Mouse (Mus musculus) c-Kit-positive CD71-negative TER-119-negative erythroid progenitor cells, embryonic 14.5 days (primary cell): Measurements from ENCODE around the gene Stambp.
"Not testable (repeated sequence)": the region's sequence is repeated elsewhere in the genome, so short reads cannot be mapped to it uniquely, and the experiment has no call there.

ENCODE experiments used
- DNase-seq: peaks from one replicate; pipeline ENCODE4 v3.0.0-alpha.2; 2013; ENCODE audit warnings: low read depth

The Stambp gene

DNA sequence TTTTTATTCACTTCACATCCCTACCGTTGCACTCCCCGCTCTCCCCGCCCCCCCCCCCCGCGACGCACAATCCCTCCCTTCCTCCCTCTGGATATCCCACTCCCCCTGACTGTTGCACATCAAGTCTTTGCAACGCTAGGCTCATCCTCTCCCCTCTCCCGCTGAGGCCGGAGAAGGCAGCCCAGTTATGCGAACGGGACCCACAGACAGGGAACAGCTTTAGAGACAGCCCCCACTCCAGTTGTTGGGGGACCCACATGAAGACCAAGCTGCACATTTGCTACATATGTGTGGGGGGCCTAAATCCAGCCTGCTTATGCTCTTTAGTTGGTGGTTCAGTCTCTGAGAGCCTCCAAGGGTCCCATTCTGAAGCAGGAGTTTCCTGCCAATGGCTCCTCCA lies at the start of gene Stambp:
TSS of gene Stambp (minus strand) at position 59 of the 400 bp plus-strand sequence.
- no peak for DNase-seq

DNA sequence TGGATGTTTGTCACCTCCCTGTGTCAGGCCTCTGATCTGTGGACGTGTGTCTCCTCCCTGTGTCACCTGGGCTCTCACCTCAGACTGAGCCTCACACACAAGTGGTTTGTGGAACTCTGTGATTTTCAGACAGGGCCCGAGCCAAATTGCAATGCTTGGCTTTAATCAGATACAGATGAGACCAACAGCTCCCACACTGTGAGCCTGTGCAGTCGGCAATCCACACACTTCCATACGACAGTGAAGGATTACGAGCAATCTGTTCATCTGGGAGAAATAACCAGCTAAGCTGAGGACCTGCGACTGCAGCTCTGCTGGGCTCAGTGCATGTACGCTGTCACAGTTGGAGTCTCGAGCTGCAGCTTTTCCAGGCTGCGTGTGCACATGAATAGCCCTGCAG lies 47.4 kb upstream of the Stambp start:
- no peak for DNase-seq

DNA sequence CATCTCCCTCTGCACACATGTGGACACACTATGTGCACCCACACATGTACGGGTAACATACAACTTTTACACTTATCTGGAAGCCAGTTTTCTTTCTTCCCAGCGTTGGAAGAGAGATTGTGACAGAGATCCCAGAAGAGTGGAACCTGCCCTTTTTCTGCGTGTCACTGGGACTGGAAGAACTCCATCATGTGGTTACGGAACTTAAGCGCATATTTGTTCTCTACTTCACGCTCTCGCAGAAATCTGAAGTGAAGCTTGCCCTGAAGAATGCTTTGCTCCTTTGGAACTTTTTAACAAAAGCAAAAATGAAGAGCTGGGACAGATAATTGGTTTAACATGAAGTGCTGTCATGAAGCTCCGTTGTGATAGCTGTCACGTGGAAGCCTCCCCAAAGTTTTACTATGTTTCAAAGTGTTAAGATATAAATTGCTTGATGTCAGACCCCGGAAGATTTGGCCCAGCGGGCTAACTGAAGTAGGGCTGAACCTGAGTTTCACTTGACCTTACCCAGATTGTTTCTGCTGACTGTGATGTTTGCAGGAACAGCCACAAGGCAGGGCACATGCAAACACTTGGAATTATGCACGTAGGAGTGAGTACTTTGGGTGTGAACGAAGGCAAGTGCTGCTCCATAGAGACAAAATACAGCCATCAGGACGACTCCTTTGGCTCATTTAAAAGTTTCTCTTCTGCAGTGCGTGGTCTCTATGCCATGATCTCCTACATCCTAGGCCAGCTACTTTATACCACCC lies 45.2 kb upstream of the Stambp start:
- DNase-seq: no peak

DNA sequence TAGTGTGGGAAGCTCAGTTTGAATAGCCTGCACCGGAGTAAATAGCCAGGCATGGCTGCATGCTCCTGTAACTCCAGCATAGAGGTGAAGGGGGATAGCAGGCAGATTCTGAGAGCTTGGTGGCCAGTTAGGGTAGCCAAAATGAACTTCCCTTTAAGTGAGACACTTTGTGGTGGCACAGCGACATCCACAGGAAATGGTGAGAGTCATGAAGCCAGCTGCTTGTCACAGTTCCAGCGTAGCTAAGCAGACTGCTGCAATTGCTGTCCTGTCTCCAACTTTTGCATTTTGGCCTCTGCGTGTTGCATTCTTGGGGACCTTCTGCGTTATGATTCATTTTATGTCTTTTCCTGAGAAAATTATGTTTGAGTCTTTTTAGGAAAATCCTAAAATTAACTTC lies 44.0 kb upstream of the Stambp start:
- peak; percentile 47 for DNase-seq

DNA sequence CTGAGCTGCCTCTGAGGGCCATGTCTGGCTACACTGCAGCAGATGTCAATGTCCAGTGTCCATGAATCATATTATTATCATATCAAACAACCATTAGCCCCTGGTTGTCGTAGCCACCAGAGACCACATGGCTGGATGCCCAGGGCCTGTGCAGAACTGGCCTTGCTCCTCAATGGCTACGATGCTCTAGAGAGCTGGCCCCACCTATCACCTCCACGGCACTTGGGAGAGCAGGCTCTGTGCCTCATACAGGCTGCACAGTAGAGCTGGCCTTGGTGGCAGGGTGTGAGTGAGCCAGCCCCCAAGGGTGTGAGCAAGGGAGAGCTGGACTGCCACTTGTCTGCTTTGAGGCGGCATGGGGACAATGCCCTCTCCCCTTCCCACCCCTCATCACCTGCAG lies 41.9 kb upstream of the Stambp start:
- DNase-seq: no peak

DNA sequence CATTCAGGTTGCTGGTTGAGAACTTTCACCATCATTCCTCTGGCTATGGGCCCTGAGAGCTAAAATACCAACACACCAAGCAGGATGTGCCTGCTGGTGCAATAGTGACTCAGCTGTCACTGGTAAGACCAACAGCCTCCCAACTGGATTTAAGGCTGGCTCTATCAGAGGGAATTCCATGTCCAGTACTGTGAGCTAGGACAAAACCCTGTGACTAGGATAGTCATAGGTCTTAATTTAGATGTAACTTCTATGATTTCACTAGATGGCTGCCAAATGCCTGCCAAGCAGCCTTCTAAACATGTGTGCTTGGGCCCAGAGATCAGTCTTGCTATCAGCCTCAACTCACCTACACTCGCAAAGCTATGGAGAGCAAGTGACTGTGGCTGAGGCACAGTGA lies 40.4 kb upstream of the Stambp start:
- DNase-seq: no peak

DNA sequence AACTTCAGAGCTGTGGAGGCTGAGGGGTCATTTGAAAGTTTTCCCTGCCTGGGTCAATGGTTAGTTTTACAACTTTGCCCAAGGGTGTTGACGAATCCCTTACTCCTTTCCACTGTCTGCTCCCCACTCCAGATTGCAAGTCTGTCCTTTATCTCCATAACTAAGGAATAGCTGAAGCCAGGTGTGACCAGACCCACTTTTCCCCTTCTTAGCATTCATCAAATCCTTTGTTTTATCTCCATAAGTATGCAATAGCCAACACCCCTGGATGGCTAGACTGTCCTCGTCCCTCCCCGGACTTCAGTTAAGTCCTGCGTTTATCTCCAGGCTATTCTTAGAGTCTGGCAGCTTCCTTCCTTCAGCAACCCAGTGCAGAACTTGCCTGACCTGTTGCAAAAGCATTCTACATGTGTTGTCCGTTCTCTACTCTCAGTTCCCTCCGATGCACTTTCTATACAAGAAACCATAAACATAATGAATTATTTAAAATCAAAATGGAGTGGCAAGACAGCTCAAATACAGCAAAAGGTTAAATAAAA lies 27.2 kb upstream of the Stambp start:
- no peak for DNase-seq

DNA sequence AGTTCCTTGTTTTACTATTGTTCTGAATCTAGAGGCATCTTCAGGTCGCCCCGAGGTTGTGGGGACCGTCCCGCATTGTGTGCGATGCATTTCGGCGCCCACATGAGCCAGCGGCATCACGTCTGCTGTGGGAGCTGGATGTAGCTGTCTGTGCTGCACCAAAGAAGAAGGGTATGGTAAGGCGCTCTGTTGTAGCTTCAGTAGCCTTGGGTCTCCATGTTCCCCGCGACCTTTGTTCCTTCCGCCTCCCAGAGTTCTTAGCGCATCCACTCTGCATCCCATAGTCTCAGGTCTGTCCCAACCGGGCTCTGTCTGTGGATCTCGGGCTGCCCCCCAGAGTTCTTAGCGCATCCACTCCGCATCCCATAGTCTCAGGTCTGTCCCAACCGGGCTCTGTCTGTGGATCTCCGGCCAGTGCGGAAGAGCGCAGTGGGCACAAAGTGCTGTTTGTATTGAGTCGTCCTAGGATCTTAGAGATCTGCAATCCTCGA lies 26.6 kb upstream of the Stambp start:
- DNase-seq: no peak

DNA sequence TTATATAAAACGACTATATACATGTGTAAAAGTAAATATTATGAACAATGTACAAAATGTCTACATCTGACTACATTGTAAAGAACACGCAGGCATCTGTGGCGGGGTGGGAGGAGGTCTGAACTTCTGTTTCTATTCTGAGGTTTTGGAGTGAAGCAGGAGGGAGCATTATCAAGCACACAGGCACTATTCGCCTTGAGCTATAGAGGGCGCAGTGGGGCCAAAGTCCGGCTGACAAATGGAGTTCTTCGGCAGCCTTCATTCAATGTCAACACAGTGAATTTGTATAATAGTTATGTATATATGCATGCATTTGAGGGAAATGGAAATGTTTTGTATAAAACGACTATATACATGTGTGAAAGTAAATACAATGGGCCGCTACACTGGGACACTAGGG lies 26.1 kb upstream of the Stambp start:
- DNase-seq: peak; percentile 49

DNA sequence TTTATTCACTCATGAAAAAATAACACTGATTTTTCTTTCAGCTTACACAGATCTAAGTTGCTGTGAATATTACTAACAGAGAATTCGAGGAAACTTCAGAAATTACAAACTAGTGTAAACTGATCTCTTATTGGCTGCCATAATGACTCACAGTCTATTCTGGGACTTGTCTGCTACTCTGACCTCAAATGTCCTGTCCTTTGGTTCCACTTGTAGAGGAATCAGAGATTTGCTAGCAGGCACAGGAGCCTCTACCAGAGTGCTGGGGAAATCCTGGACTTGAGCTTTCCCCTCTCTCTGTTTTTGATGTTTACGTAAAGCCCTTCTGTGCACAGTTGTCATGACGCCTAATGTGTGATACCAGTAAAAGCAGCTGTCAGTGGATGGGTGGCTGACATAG lies 25.5 kb upstream of the Stambp start:
- DNase-seq: no peak

DNA sequence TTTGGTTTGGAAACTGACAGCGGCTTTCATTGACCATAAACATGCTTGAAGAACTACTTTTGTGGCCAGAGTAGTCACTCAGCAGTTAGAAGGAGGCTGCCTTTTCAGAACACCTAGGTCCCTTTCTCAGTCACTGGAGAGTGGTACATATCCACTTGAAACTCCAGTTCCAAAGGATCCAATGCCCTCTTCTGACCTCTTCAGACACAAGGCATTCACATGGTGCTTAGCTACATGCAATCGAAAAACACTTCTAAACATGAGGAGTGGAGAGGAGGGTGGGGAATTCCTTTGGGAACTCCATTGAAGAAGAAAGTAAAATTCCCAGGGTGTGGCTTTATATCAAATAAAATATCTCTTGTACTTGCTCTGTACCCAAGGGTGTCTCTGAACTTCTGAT lies 22.5 kb upstream of the Stambp start:
- no peak for DNase-seq

DNA sequence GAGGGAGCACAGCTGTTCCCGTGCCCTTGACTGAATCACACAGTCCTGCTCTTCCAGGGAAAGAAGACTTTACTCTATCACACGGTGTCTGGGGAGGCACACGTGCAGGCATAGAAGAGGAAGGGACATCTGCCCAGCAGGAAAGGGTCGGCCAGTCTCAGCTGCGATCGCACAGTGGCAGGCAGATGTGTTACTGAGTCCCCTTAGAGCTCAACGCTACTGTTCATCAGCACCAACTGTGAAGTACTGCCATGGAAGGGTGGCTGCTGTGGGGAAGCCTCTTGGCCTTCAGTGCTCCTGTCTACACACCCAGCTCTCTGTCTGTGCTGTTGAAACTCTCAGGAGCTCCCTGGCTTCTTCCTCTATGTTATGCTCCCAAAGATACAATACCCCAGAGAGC lies 21.4 kb upstream of the Stambp start:
- DNase-seq: no peak

DNA sequence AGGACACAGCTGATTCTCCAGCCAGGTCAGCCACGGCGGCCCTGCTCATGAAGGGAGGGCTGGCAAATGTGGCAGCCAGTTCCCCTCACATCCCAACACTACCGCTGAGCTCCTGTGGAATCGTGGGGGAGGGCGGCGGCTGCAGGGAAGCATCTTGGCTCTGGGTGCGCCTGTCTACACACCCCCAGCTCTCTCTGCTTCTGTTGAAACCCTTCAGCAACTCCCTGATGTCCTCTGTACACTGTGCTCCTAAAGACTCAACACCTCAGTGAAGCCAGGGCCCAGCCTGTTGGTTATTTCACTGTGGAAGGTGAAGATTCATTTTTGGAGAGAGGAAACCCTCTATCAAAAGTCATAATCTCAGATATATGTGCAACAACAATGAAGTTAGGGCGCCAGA lies 19.5 kb upstream of the Stambp start:
- DNase-seq: no peak

DNA sequence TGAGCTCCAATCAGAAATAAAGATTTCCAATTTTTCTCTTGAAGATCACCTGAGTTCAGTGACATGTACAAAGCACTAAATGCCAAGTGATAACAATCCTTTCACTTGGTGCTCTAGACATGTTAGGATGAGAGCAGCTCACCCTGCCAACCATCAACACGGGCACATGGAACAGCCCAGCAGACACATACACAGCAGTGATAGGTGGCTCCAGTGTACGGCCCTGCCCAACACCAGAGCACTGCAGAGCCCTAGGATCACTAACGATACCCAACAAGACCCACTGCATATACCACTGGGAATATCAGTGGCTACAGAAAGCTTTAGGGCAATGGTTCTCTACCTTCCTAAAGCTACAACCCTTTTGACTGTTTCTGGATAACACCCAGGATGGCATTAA lies 17.8 kb upstream of the Stambp start:
- DNase-seq: no peak

DNA sequence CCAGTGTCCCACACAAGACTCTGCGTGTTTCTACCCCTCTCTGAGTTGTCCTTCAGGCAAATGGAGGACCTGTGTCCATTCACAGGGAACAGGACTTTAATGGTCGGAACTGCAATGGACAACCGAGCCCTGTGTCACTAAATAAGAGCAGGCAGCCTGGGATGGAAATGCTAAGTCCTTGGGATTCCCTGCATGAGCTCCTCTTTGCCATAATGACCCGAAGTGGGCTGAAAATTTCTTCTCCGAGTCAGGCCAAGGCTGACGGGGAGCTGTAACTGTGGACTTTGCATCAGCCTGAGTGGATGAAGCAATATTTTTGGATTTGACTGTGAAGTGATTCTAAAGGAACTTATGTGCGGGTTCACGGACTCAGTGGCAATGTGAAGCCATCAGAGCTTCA lies 14.7 kb upstream of the Stambp start:
- not testable (repeated sequence) for DNase-seq

DNA sequence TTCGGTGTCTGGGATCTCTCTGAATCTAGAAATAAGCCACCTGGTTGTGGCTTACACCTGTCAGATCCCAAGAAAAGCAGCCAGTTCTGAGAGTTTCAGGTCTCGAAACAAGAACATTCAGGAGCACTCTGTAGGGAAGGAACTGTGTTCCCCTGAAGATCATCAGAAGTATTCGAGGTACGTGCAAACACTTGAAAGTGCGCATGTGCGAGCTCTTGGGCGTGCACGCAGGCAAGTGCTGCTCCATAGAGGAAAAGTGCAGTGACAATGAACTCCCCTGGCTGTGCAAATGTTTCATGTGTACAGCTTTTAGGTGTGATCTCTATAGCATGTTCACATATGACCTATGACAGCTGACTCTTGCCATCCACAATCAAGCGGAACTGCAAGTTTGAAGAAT lies 12.8 kb upstream of the Stambp start:
- DNase-seq: not testable (repeated sequence)

DNA sequence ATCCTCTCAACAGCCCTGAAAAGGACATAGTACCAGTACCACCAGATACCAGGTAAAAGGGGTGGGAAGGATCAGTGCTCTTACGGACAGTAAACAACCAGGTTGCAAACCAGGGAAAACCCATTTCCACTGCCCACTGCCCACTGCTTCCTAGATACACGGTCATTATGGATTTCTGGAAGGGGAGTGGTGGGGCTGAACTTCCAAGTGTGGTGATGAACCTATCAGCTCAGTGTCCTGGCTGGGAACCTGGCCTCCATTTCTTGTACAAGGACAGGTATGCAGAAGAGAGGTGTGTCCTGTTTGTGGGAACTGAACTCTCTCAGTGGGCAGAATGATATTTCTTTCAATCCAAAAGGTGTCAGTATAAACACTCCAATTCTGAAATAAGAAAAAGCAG lies 11.1 kb upstream of the Stambp start:
- DNase-seq: no peak

DNA sequence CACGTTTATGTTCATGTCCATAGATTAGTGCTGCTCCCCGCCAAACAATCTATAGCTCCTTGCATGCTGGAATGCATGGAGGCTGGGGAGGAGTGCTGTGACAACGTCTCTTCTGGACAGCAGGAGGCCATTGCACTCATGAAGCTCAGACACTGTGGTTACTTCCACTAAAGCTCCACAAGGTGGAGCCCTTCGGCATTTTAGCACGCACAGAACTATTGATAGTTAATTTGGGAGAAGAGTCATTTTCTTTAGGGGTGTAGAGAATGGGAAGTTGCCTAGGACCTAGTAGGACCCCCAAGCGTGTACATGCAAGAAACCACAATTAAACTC lies 10.4 kb upstream of the Stambp start:
- peak; percentile 59 for DNase-seq

DNA sequence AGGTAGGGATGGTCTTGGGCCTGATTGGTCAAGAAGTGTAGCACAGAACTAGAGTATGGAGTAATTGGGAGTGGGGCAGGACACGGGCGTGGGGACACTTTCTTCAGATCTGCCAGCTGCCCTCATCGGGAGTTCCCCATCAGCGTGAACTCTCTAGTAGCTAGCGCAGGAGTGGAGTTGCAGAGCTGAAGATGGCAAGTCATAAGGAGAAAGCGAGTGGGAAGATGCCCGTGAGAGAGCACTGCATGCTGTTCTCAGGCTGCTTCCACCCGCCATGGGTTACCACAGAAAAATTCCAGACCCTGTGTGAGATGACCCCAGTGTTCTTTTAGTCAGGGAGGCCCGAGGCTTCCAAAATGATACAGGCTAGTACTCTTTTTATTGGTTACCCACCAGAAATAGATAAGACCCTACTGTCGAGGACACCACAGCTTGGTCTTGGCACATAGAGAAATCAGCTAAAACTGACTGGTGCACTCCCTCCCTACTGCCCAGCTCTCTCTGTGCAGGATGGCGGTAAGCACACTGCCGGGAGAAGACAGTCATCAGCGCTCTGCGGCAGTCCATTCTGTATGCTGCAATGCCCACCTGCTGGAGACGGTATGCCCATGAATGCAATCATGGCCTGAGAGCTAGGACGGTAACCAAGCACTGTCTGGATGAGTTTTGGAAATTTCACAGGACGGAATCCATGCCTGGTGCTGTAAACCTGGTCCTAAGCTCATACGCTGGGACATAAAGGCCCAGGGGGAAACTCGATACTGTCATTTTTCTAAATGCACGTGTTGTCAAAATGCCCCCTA lies 9.8 kb upstream of the Stambp start:
- no peak for DNase-seq

DNA sequence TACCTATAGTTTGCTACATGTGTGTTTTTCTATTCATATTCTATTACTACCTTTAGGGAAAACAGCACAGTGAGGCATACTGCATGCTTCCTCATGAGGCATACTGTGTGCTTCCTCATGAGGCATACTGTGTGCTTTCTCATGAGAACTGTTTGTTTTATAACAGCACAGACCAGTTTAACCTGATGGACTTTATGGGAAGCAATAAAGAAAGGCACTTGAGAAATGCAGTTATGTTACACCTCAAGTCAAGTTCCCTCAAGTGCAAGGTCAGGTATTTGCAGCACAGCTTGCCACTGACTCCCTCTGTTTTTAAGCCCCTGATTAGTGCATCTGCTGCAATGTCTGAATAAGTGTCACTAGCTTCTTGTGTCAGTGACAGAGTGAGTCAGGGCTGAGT lies 5.0 kb upstream of the Stambp start:
- DNase-seq: no peak

DNA sequence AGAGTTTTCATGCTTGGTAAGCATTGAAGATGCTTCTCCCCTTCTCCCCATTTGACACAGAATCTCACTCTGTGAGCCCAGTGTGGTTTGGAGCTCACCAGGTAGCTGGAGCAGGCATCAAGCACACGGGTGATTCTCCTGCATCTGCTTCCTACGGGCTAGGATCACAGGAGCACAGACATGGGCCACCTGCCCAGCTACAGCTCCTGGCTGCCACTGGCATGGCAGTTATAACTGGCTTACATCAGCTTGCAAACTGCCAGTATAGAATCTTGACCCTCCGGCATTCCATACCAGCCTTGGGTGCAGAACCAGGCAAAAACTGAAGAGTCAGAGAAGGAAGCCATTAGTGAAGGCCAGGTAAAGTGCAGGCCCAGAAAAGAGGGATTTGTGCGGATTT lies 3.1 kb upstream of the Stambp start:
- no peak for DNase-seq

DNA sequence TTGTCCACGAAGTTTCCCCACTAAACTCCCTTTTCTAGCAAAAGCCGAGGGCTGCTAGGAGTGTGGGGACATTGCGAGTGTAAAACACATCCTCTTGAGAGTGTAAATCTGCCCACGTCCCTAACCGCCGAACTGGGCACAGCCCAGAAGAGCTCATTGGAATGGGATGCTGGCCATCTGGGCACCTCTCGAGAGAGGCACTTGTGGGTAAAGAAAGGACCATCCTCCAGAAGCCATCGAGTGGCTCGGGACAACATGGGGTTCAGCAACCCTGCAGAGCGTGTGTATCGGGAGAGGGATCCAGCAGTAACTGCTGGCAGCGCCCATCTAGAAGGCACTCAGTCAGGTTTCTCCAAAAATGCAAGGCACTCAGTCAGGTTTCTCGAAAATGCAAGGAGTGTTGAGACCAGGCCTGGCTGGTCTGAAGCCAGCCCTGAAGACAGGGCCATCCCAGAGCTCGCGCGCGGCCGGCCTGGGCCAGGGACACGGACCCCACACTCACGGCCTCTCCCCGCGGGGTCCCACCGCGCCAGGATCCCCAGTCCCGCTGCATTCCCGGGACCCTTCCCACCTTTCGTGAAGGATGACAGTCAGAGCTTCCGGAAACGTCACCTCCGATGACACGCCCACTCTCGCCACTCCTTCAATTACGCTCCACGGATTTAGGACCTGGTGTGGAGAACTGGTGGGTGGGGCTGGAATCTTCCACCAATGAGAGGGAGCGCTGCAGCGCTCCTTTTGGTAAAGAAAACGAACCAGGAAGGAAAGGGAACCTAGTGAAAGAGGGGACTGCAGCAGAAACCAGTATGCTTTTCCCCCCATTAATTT lies 475 bp downstream of the Stambp start:
- DNase-seq: peak; percentile 87
